Mouse (Mus musculus): ENCODE results near the gene Vwa8.
A peak's percentile ranks its signal among the peaks of the same experiment; 100 is the strongest.

Vwa8 gene

DNA sequence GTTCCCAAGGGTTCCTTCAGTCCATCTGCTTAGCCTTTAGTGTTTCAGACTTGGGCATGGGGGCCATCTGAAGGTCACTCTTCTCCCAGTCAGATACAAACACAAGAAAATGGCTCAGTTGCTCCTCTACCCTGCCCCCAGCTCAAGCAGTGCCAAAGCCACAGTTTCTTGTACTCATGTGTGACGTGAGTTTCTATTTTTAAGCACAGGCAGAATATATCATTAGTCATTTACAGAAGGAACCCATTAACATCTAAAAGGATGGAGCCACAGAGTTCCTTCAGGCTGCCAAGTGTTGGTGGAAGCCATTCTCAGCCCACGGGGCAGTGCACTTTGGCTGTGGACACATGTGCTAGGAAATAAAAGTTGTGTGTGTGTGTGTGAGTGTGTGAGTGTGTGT, 240.6 kb downstream of the Vwa8 start:
- peak; percentile 80 for ATAC-seq (ENCODE audit: low TSS enrichment)

GRCm38 (mm10) chr14:79097181-79097580, 248.3 kb downstream of the Vwa8 start:
- ATAC-seq (ENCODE audit: low TSS enrichment): peak; percentile 94

GRCm38 (mm10) chr14:79106655-79107515, 258.0 kb downstream of the Vwa8 start:
- ATAC-seq (ENCODE audit: low TSS enrichment): peak; percentile 92

DNA sequence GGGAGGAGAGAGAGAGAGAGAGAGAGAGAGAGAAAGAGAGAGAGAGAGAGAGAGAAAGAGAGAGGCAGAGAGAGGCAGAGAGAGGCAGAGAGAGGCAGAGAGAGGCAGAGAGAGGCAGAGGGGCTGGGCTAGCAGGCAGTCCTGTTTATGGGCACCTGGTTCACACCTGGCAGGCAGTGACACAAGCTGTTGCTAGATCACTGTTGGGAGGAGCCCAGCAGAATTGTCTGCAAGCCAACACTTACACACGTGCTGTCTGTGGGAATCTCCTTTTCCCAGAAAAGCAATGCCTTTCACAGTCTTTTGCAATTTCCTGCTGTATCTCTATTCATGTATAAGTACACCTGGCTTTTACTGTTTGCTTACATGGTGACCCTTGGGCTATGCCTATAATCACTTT, 260.5 kb downstream of the Vwa8 start:
- no peak for ATAC-seq (ENCODE audit: low TSS enrichment)

GRCm38 (mm10) chr14:79110012-79110411, 261.2 kb downstream of the Vwa8 start:
- ATAC-seq (ENCODE audit: low TSS enrichment): no peak

DNA sequence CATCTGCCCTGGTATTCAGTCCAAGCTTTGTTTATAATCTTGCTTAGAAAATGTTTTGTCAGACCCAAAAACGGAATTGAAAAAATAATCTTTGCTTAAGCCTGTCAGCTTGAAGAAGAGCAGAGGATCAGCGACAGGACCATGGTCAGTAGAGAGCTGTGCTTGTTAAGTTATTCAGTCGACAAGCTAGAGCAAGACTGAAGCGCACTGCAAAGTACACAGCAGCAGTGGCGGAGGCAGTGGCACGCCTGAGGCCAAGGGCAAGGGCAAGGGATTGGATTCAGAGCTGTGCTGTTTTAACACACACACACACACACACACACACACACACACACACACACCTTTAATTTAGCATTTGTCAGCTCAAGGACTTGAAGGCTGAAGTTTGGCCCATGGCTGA, 263.2 kb downstream of the Vwa8 start:
- no peak for ATAC-seq (ENCODE audit: low TSS enrichment)

DNA sequence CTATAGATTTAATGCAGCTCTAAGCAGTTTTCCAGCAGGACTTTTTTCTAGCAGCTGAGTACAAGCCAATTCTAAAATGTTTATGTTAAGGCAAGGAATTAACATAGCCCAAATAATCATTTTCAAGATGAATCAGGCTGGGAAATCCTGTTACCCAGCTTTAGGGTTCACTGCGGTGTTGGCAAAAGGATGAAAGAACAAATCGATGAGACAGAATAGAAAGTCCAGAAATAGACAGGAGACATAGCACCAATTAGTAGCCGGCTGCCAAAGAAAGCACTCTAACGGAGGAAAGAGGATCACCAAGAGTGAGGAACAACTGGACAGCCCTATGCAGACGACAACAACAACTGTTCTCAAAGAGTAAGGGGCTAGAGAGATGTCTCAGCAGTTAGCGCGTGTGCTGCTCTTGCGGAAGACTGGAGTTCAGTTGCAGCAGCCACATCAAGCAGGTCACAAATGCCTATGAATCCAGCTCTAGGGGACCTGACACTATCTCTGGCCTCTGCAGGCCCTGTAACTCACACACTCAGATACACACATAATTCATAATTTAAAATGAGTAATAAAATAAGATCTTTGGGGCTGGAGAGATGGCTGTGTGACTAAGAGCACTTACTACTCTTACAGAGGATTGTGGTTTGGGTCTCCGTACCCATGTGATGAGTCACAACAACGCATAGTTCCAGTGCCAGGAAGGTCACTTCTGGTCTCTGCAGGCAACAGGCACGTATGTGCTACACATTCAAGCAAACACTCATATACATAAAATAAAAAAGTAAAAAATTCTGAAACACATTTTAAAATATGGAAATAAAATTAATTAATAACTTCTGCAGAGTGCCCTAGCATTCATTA, 265.9 kb downstream of the Vwa8 start:
- no peak for ATAC-seq (ENCODE audit: low TSS enrichment)

- ATAC-seq (ENCODE audit: low TSS enrichment): no peak
Measured at GRCm38 (mm10) chr14:79118457-79118856, 269.6 kb downstream of the Vwa8 start.

DNA sequence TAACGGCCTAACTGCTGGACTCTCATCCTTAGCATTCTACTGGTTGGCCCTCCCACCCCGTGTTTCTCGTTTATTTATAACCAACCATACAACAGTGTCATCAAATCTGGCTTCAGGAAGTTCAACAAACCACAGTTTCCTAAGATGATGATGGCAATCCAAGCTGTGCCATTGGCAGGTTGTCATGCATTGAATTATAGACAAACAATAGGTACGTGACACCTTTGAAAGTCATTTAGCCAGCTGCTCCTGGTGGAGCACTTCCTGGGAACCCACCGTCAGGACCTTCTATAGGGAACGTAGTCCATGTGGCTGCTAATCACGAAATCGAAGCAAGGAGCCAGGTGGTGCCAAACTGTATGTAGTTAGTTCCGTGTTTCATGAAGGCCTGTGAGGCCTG, 270.5 kb downstream of the Vwa8 start:
- no peak for ATAC-seq (ENCODE audit: low TSS enrichment)

DNA sequence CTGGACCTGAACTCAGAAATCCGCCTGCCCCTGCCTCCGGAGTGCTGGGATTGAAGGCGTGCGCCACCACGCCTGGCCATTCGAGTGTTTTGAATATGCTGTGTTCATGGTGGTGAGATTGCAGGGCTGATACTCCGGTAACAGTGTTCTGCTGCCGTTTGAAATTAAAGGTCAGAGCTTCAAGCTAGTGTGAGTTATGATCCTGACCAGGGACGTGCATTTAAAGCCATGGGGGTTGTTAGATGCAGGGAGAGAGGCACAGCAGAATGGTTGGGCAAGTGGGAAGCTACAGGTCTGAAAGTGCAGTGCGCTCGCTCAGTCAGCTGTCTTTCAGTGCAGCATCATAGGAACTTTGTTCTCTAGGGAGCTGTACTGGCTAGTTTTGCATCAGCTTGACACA, 271.8 kb downstream of the Vwa8 start:
- no peak for ATAC-seq (ENCODE audit: low TSS enrichment)

DNA sequence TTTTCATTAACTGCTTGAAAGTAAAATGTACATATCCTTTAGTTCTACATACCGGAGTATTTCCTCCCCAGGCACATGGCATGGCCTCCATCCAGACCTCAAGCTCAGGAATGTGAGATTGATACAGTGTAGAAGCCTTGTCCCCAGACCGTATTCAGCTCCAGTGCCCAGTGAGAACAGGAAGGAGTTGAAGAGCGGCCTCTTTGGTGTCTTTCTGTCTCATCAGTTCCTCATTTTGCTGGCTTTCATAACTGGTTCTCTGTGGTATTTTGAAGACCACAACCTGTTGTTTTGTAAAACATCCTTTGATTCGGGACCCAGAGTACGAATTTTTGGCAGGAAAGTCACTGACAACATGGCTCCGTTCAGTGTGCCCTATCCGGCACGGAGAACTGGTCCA, 274.6 kb downstream of the Vwa8 start:
- no peak for ATAC-seq (ENCODE audit: low TSS enrichment)

GRCm38 (mm10) chr14:79124643-79125042, 275.8 kb downstream of the Vwa8 start:
- ATAC-seq (ENCODE audit: low TSS enrichment): peak; percentile 66

GRCm38 (mm10) chr14:79126176-79126575, 277.3 kb downstream of the Vwa8 start:
- peak; percentile 52; the same call in 1 of the 2 replicates for ATAC-seq (ENCODE audit: low TSS enrichment)

DNA sequence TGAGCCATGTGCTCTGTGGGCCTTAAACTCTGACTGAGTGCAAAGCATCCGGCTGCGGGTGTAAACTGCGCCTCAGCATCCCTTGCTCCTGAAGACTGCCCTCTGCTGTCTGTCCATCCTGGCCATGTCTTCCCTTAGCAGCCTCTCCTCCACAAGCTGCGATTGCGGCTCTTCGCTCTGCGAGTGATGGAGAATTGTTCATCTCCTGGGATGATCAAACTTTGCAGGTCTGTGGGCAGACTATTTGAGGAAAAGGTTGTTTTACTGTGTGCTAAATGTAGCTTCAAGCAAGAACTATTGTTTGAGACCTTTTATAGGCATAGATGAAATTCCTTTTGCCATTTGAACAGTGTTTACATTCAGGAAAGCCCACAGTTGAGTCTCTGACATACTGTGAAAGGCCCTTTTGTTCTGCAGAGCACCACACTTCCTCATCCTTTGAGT, 286.1 kb downstream of the Vwa8 start:
- peak; percentile 82 for ATAC-seq (ENCODE audit: low TSS enrichment)

GRCm38 (mm10) chr14:79135441-79135840, 286.6 kb downstream of the Vwa8 start:
- no peak for ATAC-seq (ENCODE audit: low TSS enrichment)

DNA sequence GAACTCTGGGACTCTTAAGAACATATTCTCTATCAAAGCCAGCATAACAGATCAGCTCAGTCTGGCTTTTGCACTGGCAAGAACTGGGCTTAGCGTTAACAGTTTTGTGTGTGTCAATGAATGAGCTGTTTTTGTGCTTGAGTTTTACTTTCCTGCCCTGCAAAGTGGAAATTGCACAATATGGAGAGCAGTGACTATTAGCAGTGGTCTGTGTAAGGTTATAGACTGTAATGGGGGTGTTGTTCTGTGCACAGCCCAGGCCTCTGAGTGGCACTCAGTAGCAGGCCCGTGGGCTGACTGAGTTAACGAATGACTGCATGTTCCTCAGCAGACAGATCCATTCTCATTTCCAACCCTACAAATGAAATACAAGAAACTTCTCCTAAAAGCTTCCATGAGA, 287.7 kb downstream of the Vwa8 start:
- no peak for ATAC-seq (ENCODE audit: low TSS enrichment)

GRCm38 (mm10) chr14:79137100-79137499, 288.2 kb downstream of the Vwa8 start:
- ATAC-seq (ENCODE audit: low TSS enrichment): no peak

- ATAC-seq (ENCODE audit: low TSS enrichment): no peak
Measured at GRCm38 (mm10) chr14:79139096-79139651, 290.3 kb downstream of the Vwa8 start.

DNA sequence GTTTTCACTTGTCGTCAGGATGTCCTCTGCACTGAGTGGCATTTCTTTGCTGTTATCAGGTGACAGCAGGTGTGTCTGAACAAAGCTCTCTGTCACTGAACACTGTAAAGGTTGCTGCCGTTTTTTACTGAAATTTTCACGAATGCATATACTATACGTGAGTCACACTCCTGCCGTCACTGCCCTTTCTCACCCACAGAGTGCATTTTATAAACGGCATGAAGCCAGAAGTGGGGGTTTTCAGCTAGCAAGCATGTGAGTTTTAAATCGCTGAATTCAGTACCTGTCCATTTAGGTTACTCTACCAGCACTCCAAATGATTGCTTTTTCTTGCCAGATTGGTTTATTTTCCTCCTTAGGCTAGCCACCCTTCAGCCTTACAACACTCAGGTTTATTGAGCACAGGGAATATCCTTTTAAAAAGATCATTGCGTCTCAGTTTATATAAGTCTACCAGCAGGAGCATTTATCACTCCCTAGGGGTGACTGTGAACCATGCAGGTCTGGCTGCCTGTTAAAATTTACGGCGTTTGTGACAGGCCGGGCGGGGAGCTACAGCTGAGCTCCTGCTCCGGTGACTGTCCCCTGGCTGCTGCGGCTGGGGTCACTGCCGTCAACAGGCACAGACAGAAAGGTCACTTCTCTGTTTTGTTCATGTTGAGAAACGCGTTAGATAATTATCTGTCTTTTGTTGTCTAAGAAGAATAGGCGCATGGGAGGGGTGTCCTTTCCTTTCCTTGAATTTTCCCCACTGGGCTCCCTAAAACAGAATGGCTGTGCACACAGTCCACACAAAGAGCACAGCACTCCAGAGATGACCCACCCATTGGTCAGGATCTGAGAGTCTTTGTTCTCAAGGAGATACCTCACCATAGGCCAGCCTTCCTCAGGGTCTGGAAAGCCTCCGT, 291.3 kb downstream of the Vwa8 start:
- ATAC-seq (ENCODE audit: low TSS enrichment): no peak

- ATAC-seq (ENCODE audit: low TSS enrichment): peak; percentile 50; the same call in 1 of the 2 replicates
Measured at GRCm38 (mm10) chr14:79140826-79141219, 292.0 kb downstream of the Vwa8 start.

DNA sequence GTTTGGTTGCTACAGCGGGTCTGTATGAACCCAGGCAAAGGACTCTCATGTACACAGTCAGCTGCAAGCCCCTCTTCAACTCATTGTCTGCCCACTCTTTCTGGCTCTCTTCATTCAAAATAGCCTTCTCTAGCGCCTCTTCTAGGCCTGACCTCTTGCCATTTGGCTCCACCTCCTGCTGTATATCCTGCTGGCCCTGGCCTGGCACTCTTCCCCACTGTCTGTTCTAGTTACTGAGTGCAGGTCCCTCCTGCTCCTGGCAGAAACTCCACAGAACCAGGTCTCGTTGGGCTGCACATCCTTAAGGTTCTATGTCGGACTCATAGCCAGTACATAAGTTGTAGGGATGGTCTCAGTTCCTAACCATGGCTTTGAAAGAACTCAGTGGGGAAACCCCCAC, 293.5 kb downstream of the Vwa8 start:
- no peak for ATAC-seq (ENCODE audit: low TSS enrichment)

Data from frontal cortex, adult (tissue).